Mouse (Mus musculus) retina, postnatal 7 days (tissue): ENCODE results near the gene 4931406P16Rik.

Experiments used
- DNase-seq: peaks from one replicate; pipeline ENCODE4 v3.0.0-alpha.2; 2012; ENCODE audit warnings: low read depth, low spot score

4931406P16Rik gene

GRCm38 (mm10) chr7:34250738-34251137 is 62.6 kb downstream of the 4931406P16Rik start, which contains the start of gene Gm6096:
Gm6096 (plus strand) TSS chr7:34251038.
- DNase-seq, result no peak

DNA sequence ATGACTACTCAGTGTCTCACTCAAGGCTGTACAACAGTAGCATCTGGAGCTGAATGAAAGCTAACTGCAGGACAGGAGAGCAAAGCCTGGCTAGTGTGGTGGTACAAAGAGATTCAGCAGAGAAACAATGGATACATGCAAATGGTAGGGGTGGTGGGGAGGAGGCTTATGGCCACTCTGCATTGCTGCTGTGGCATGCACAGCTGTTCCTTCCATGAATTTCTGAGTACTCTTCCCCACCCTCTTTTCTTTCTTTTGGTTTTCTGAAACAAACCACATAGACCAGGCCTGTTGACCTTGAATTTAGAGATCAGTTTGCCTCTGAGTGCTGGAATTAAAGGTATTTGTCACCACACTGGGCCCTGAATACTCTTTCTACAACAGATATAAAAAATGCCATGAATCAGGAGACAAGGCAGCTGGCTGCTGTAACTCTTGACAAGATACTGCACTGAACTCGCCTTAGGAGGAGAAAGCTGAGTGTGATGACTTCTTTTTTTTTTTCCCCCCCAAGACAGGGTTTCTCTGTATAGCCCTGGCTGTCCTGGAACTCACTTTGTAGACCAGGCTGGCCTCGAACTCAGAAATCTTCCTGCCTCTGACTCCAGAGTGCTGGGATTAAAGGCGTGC is 66.4 kb downstream of the 4931406P16Rik start:
- DNase-seq, result no peak

DNA sequence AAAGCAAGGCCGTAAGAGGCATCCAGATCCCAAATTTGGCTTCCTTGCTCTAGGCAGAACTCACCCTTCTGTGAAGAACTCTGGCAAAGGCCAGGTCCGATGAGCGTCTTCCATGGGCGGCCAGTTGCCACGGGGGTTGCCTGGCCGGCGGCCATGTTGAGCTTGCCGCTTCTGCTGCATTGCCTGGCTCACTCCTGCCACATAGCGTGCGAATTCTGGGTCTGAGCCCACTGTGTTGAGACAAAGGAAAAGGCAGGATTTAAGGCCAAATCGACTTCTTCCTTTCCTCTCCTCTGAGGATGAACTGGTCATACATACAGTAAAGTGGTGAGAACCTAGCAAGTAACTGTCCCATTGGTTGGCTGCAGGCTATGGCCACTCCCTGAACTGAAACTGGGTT is 71.2 kb downstream of the 4931406P16Rik start:
- DNase-seq, result no peak

DNA sequence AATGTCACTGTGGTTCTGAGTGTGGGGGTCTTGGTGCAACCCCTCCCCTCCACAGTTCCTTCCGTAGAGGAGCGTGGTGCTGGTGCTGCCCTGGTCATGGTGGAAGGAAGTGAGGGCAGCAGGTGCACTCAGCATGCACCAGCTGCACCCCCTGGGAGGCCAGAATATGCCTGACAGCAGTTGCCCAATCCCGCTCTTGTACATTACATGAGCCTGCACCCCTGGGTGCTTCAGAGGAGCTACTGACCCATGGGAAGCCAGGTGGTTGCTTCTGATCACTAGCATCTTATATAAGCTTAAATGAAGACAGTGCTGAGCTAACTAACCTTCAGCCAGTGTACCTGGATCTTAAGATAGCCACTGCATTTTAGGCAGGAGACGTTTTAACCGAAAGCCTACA is 75.3 kb downstream of the 4931406P16Rik start:
- no peak for DNase-seq

GRCm38 (mm10) chr7:34235602-34236001 is 77.7 kb downstream of the 4931406P16Rik start:
- DNase-seq, result no peak

DNA sequence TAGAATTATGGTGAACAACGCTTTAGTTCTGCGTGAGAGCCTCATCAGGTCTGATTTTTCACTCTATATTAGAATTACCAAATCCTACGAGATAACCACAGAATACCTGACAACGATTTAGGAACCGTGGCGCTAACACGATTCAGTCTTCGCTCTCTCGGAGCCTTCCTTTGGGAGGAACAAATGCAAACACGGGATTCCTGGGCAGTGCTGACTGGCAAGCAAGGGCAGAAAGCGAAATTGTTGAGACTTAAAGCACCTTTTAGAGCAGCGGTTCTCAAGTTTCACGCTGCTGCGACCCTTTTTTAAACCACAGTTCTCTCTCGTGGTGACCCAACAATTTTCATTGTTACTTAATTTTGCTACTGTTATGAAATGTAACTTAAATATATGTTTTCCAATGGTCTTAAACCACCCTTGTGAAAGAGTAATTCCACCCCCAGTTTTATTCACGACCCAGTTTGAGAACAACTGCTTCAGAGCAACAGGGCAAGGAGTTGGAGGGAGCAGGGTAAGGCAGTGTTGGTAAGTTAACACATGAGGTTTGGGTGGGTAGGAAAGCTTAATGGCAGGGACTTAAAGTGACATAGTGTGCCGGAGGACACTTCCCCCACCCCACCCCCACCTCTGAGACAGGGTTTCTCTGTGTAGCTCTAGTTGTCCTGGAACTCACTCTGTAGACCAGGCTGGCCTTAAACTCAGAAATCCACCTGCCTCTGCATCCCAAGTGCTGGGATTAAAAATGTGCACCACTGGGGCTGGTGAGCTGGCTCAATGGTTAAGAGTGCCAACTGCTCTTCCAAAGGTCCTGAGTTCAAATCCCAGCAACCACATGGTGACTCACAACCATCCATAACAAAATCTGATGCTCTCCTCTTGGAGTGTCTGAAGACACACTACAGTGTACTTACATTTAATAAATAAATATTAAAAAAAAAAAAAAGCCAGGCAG is 78.5 kb downstream of the 4931406P16Rik start:
- DNase-seq, result no peak

- peak; percentile 95 for DNase-seq
These were observed 79.3 kb downstream of the 4931406P16Rik start for GRCm38 (mm10) chr7:34233909-34234609.

DNA sequence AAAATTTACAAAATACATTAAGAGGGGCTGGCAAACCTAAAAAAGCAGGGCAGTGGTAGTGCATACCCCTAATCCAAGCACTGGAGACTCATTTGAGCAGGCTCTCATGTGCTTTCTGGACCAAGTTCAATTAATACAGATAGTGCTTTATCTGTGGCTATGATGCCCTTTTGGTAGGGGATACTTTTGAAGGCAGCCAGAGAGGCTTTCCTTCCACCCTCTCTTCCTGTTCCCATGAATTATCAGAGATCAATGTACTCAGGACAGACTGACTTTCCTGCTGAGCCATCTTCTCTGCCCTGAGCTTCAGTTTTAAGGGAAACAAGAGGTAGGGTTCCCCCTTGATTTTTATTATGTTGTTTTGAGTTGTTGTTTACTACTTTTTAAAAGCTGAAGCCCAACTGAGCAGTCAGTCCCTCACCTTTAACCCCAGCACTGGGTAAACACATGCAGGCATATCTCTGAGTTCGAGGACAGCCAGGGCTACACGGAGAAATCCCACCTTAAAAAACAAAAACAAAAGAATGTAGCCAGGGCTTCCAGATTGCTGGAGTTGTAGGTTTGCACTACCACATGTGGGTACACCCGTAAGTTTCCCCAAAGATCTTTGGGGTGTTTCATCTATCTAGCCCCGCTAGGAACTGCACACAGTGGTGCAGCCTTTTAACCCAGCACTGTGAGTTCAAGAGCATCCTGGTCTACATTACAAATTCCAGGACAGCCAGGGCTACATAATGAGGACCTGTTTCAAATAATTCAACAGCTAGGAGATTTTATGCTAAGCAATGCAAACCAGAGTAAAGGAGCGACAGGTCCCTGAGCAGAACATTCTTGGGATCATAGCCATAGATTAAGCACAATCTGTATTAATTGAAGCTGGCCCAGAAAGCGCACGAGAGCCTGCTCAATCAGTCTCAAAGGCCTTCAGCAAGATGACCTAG is 80.3 kb downstream of the 4931406P16Rik start:
- no peak for DNase-seq

- peak; percentile 74 for DNase-seq
These were observed 83.2 kb downstream of the 4931406P16Rik start, which contains the start of gene Gpi1 for GRCm38 (mm10) chr7:34230116-34230515. Gpi1 (minus strand) TSS chr7:34230336.

DNA sequence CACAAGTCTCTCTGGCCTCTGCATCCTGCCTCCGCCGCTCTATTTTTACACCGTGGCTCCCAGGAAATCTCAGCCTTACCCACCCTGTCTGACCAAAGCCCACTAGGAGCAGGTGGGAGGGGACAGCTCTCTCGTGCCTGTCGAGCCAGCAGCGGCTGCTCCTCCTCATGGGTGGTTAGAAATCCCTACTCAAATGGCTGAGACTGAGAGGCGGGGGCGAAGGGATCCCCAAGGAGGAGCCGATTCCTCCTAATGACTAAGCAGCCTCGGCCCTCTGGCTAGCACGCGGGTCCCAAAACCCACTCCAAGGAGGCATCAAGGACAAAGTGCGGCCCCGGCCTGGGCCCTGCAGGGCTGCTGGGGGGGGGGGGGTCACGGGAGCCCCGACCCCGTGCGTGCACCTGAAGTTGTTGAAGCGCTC is 83.7 kb downstream of the 4931406P16Rik start:
- DNase-seq, result no peak

GRCm38 (mm10) chr7:34229153-34229552 is 84.2 kb downstream of the 4931406P16Rik start:
- DNase-seq, result no peak

DNA sequence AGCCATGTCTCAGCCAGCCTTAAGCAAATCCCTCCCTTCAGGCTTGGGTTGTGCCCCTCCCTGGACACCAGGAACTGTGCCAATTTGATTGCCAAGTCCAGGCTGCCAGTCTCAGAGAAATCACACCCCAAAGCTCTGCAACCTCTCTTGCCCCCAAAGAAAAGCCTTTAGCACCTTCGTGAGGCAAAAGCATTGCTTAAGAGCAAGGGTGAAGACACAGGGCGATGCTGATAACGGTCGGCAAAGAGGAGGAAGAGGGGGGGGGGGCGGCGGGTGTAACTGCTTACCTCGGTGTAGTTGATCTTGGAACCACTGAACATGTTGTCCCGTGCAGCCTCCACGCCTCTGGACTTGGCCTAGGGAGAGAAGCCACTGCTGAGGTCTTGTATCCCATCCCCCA is 84.7 kb downstream of the 4931406P16Rik start:
- DNase-seq, result no peak

GRCm38 (mm10) chr7:34226846-34227245 is 86.5 kb downstream of the 4931406P16Rik start:
- no peak for DNase-seq

DNA sequence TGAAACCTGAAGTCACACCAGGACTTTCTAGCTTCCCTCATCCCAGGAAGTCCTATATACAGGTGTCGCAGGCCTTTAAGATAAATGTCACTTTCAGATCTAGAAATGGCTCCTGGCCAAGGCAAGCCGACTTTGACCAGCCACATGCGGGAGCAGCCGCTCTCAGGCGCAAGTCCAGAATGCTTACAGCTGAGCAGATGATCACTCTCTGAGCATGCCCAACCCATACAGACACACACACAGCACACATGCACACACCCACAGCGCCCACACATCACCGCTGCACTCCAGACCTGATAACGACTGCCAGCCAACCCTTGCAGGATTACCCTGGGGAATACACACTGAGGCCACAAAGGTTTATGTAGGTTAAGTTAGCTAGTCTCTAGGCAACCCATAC is 87.3 kb downstream of the 4931406P16Rik start:
- DNase-seq, result no peak

GRCm38 (mm10) chr7:34224308-34224707 is 89.0 kb downstream of the 4931406P16Rik start:
- no peak for DNase-seq

GRCm38 (mm10) chr7:34222340-34222739 is 91.0 kb downstream of the 4931406P16Rik start:
- no peak for DNase-seq

- DNase-seq, result no peak
These were observed 91.6 kb downstream of the 4931406P16Rik start for GRCm38 (mm10) chr7:34221594-34222250.

DNA sequence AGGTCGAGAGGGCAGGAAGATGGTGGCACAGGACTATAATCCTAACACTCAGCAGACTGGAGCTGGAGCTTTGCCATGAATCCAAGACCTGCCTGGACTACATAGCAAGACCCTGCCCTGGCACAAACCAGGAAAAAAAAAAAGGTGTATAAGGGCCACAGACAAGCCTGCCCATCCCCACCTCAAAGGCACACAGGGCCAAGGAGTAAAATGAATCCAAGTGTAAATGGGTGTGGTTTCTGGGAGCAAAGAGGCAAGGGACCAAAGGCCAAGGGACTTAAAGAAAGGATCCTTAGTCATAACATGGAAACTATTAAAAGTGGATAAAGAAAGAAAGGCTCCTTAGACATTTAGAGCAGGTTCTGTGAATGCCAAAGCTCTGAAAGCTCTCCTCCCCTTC is 94.9 kb downstream of the 4931406P16Rik start:
- no peak for DNase-seq

- no peak for DNase-seq
These were observed 96.9 kb downstream of the 4931406P16Rik start for GRCm38 (mm10) chr7:34216474-34216873.

DNA sequence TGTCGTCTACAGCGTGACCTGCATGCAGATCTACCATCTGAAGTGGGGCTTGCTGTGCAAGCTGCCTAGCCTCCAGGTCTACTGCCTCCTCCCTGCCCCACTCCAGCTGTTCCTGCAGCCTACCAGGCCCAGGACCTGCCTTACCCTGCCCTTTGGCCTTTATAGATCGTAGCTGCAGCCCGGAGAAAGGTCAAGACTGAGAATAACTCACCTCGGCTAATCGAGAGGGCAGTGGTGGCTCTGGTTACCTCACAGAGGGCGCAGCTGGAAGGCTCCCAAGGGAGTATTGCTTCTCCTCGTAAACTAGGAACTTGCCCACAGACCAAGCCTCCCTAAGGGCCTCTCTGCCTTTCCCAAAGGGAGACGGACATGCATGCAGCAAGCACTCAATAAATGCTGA is 97.9 kb downstream of the 4931406P16Rik start:
- DNase-seq, result no peak
